Mouse (Mus musculus): ENCODE measurements around the gene A230050P20Rik. TPM values are rescaled to one million over a fixed set of nuclear protein-coding genes. Genes with fewer than 3 reads are reported as not detected.

A230050P20Rik gene
- polyA plus RNA-seq, 1 experiment = 95.9 TPM

DNA sequence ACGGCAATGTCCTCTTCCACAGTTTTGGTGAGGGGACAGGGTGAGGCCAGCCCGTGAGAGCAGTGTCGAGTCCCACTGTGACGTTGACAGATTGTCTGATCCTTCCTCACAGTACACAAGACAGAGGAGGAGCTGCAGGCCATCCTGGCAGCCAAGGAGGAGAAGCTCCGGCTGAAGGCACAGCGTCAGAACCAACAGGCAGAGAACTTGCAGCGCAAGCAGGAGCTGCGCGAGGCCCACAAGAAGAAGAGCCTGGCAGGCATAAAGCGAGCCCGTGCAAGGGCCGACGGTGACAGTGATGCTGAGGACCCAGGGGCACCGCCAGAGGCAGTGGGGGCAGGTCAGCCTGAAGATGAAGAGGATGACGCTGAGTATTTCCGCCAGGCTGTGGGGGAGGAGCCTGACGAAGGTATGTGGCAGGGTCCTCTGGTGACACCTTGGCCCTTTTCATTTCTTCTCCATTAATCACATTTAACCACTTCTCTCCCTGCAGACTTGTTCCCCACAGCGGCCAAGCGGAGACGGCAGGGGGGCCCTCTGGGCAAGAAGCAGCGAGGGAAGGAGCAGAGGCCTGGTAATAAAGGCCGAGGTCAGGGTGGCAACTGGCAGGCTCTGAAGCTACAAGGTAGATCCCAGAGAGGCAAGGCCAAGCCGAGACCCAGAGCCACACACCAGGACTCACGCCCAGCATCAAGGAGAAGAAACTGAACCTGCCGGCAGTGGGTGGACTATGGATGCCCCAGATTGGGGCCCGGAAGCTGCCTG lies 23.1 kb downstream of the A230050P20Rik start:
- H3K4me3 ChIP-seq (replicated peaks; ENCODE audit: extremely low read depth, low read depth, low read length) = no peak overlapping the region
- no peak for DNase-seq
- 68% methylated on average over 26 of the region's 26 CpGs for WGBS
- no peaks in the 10 kb centered on the region; the same call in 1 of the 2 replicates for H3K4me1 ChIP-seq (ENCODE audit: control insufficient read depth, insufficient read depth, low read length)
- TF ChIP-seq CTCF (IDR thresholded peaks at IDR 0.05; ENCODE audit: insufficient read depth, low read length) = no peak

DNA sequence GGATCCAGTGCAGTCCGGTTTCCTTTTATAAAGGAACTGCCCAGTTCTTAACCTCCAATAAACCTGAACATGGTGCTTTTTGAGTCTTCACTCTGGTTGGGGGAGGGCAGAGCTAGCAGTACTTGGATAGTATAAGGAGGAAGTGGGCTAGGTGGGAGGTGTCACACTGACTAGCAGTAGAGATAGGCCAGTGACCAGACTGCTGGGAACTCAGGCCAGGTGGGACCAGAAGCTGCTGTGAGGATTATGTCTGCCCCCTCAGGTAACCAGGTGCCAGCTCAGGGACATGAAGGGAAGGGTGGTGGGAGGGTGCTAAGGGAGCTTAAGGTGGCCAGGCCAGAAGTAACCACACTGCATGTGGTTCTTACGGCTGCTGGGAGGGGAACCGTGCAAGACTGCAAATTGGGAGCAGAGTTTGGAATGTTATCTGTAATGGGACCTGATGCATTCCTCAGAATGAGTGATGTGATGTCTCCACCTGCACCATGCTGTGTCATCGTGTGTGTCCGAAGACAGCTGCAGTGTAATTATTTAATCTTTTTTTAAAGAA lies 23.7 kb downstream of the A230050P20Rik start:
- Histone ChIP-seq H3K4me1 (ENCODE audit: control insufficient read depth, insufficient read depth, low read length) (peaks cover 1% of the 10 kb centered on the region; the same call in 1 of the 2 replicates), H3K4me3 (replicated peaks; ENCODE audit: extremely low read depth, low read depth, low read length) (no peak overlapping the region)
- no peak for DNase-seq
- 57% methylated on average over 5 of the region's 5 CpGs for WGBS
- TF ChIP-seq CTCF (IDR thresholded peaks at IDR 0.05; ENCODE audit: insufficient read depth, low read length) = no peak
- TF ChIP-seq POLR2A (IDR thresholded peaks at IDR 0.05; ENCODE audit: borderline replicate concordance, extremely low read depth, low read depth, low read length) = no peak

DNA sequence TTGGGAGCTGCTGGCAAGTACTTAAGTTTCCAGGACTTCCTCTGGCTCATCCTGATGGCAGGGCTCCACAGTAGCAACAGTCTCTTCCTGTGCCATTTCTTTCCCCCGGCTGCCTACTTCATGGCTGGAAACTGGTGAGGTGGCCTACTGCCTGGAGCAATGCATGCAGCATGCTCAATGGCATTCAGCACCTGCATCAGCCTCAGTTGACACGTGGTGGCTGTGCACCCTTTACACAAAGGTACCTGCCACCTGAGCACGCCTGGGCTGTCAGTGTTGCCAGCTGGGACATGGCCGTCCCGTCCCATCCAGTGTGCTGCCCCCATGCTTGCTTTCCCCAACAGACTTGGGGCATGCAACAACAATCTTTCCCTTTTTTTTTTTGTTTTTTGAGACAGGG lies 24.6 kb downstream of the A230050P20Rik start:
- no peak overlapping the region for H3K4me3 ChIP-seq (replicated peaks; ENCODE audit: extremely low read depth, low read depth, low read length)
- TF ChIP-seq CTCF (IDR thresholded peaks at IDR 0.05; ENCODE audit: insufficient read depth, low read length) (no peak), POLR2A (IDR thresholded peaks at IDR 0.05; ENCODE audit: borderline replicate concordance, extremely low read depth, low read depth, low read length) (no peak)
- 52% methylated on average over 5 of the region's 5 CpGs for WGBS

DNA sequence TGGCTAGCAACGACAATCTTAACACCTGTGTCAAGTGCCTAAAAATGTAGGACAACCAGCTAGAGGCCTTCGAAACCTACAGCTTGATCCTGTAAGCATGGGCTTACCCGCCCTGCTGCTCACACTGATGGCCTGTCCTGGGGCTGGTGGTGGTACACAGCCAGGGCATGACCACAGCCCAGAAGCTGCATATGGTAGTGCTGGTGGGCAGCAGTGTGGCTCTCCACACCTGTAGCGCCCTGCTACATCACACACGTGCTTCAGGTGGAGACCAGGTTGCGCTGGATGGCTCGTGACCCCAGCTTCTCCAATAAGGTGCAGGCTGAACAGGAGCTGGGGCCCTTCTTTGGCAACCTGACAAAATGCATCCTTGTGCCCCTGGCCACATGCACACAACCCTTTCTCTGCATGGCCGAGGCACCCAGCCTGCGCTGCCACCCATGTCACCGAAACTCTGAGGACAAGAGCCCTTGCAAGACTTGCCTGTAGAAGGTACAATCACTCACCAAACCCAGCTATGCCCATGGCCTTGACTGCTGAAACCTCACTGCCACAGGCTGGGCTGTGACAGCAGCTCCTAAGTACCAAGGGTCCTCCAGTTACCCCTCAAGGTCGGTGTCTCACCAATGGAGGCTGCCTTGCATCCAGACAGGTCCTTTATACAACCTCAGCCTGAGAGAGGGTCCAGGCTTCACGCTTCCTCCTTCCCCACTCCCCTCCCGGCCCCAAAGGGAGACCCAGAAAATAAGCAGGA lies 25.3 kb downstream of the A230050P20Rik start:
- DNase-seq = no peak
- WGBS = 79% methylated on average over 13 of the region's 13 CpGs
- peaks cover 7% of the 10 kb centered on the region for H3K4me1 ChIP-seq (ENCODE audit: control insufficient read depth, insufficient read depth, low read length)
- H3K4me3 ChIP-seq (replicated peaks; ENCODE audit: extremely low read depth, low read depth, low read length) = no peak overlapping the region
- TF ChIP-seq CTCF (IDR thresholded peaks at IDR 0.05; ENCODE audit: insufficient read depth, low read length) (no peak), POLR2A (IDR thresholded peaks at IDR 0.05; ENCODE audit: borderline replicate concordance, extremely low read depth, low read depth, low read length) (no peak)

More for the DNA sequence above, 24.6 kb downstream of the A230050P20Rik start:
- peaks cover 7% of the 10 kb centered on the region for H3K4me1 ChIP-seq (ENCODE audit: control insufficient read depth, insufficient read depth, low read length)
- DNase-seq = no peak

DNA sequence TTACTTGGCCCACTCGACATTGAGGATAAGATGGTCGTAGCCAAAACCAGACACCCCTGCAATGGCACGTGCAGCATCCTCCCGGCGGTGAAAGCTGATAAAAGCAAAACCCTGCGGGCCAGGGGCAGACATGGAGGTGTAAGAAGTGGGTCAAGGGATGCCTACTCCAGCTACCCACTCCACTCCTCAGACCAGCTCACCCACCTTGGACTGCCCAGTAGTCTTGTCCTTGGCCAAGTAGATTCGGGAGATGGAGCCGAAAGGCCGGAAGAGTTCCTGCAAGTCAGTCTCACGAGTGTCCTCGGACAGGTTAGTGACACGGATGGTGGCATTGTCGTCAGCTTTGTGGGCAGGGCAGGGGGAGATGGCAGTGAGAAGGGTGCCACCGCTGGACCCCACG lies 26.2 kb downstream of the A230050P20Rik start:
- H3K4me3 ChIP-seq (replicated peaks; ENCODE audit: extremely low read depth, low read depth, low read length) = no peak overlapping the region
- WGBS = 87% methylated on average over 15 of the region's 15 CpGs
- no peak for DNase-seq
- peaks cover 7% of the 10 kb centered on the region for H3K4me1 ChIP-seq (ENCODE audit: control insufficient read depth, insufficient read depth, low read length)
- TF ChIP-seq CTCF (IDR thresholded peaks at IDR 0.05; ENCODE audit: insufficient read depth, low read length) (no peak), POLR2A (IDR thresholded peaks at IDR 0.05; ENCODE audit: borderline replicate concordance, extremely low read depth, low read depth, low read length) (no peak)

DNA sequence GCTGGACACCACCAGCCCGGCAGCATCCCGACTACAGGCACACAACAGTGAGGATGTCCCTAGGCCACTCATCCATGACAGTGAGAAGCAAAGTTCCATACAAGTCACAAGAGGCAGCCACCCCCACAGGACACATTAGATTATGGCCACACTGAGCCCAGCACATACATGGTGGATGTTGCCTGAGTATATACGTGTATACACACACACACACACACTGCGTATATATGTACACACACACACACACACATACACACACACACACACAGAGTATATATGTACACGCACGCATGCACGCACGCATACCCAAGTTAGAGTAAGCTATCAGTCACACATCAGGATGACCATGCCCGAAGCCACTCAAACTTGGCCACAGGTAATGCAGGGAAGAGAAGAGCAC lies 26.9 kb downstream of the A230050P20Rik start:
- peaks cover 7% of the 10 kb centered on the region for H3K4me1 ChIP-seq (ENCODE audit: control insufficient read depth, insufficient read depth, low read length)
- TF ChIP-seq CTCF (IDR thresholded peaks at IDR 0.05; ENCODE audit: insufficient read depth, low read length) = no peak
- no peak for TF ChIP-seq POLR2A (IDR thresholded peaks at IDR 0.05; ENCODE audit: borderline replicate concordance, extremely low read depth, low read depth, low read length)
- 95% methylated on average over 9 of the region's 9 CpGs for WGBS
- H3K4me3 ChIP-seq (replicated peaks; ENCODE audit: extremely low read depth, low read depth, low read length) = no peak overlapping the region
- no peak for DNase-seq

DNA sequence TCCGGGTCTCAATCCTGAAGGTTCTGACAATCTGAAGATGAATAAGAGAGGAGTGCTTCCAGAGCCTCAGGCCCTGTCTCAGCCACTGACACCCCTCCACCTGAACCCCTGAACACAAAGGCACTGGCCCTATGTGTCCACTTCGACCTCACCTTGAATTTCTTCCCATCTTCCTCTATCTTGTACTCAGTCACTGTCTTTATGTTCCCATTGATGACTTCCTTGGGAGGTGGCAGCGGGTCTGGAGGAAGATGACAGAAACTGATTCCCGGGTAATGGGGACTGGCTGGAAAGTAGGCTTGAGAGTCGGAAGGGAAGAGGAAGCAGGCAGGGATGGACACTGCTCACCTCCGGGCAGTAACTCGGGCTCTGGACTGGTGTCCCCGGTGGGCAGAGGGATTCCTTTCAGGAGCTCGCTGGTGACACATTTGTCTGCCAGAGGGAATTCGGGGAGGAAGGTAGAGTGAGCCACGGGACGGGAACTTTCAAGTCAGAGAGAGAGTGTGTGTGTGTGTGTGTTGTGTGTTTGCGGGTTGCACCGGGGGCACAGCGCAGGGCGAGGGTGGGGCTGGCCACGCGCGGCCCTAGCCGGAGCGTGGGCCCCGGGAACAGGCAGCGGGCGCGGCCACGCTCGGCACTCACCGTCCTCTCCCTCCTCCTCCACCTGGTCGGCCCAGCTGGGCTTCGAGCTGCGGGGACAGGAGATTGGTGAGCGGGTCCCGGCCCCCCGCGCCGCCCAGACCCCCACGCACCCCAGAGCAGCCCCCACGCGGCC lies 29.5 kb downstream of the A230050P20Rik start:
- WGBS = 5% methylated on average over 39 of the region's 39 CpGs
- no peak for DNase-seq
- Histone ChIP-seq H3K4me3 (replicated peaks; ENCODE audit: extremely low read depth, low read depth, low read length) (peak overlapping the region; percentile 72), H3K4me1 (ENCODE audit: control insufficient read depth, insufficient read depth, low read length) (peaks cover 7% of the 10 kb centered on the region)
- TF ChIP-seq POLR2A (IDR thresholded peaks at IDR 0.05; ENCODE audit: borderline replicate concordance, extremely low read depth, low read depth, low read length) (no peak), CTCF (IDR thresholded peaks at IDR 0.05; ENCODE audit: insufficient read depth, low read length) (no peak)

DNA sequence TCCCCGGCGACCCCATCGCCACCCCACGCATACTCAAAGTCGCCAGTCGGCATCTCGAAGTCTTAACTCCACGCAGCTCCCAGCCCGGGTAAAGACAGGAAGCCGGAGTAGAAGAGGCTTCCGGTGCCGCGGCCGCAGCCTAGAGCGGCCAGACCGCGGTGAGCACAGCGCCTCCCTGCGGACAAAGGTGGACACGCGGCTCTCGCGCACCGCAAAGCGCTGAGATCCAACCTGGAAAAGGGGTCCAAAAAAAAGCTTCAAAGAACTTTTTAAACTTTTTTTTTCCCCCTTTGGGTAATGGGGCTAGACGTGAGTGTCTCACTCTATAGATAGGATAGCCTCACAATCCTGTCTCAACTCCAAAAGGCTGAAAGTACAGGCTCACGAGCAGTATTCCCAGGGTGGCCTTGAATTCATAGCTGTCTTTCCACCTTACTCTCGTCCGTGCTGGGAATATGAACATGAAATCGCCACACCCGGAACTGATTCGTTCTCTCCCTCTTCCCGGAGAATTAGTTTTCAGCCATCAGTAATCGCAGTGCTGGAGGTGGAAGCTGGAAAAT lies 30.1 kb downstream of the A230050P20Rik start, which contains the start of gene Eif3g:
Gene Eif3g, minus strand, starts transcription at position 113 of the 563 bp plus-strand sequence.
- Histone ChIP-seq H3K4me1 (ENCODE audit: control insufficient read depth, insufficient read depth, low read length) (peaks cover 7% of the 10 kb centered on the region), H3K4me3 (replicated peaks; ENCODE audit: extremely low read depth, low read depth, low read length) (peak within 1 kb of the TSS; percentile 72)
- DNase-seq = peak; percentile 84
- TF ChIP-seq POLR2A (IDR thresholded peaks at IDR 0.05; ENCODE audit: borderline replicate concordance, extremely low read depth, low read depth, low read length) (peak; percentile 77; the same call in 1 of the 2 replicates), CTCF (IDR thresholded peaks at IDR 0.05; ENCODE audit: insufficient read depth, low read length) (peak; percentile 83)
- WGBS = 4% methylated on average over 34 of the region's 34 CpGs

All from lung, adult 2 months (tissue).